Mouse (Mus musculus): ENCODE data around the gene Wwc2.

DNA sequence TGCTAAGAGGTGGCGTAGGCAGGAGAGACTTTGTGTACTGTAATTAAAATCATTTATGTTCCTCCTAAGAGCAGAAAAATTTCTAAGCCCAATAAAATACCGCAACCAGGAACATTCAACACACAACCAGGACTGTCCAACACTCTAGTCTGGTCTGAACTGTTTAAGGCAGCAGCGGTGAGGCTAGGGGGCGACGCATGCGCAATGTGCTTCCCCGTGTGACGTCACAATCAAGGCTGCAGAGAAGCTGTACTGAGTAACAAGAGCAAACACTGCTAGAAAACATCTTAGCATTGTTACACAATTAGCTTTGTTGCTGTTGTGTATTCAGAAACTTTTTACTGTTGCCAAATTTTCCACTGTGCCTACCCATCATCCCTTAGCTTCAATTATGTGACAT, 18.2 kb upstream of the Wwc2 start:
- TF ChIP-seq POLR2A (IDR thresholded peaks at IDR 0.05; ENCODE audit: control insufficient read depth, low read depth, low read length): peak; percentile 91; the same call in 1 of the 2 replicates
- TF ChIP-seq CTCF (IDR thresholded peaks at IDR 0.05; ENCODE audit: control insufficient read depth, insufficient read depth, insufficient replicate concordance, low read depth, low read length): no peak
